Mouse (Mus musculus) c-Kit-positive CD71-positive TER-119-positive erythroid progenitor cells, embryonic 14.5 days (primary cell): Measurements from ENCODE around the gene Pecam1.
"Not testable (repeated sequence)": the region's sequence is repeated elsewhere in the genome, so short reads cannot be mapped to it uniquely, and the experiment has no call there.

Source experiments
- DNase-seq: peaks from one replicate; pipeline ENCODE4 v3.0.0-alpha.2; 2013; ENCODE audit warnings: low spot score

Gene Pecam1

GRCm38 (mm10) chr11:106627692-106628091, 122.7 kb downstream of the Pecam1 start:
- peak; percentile 52 for DNase-seq

DNA sequence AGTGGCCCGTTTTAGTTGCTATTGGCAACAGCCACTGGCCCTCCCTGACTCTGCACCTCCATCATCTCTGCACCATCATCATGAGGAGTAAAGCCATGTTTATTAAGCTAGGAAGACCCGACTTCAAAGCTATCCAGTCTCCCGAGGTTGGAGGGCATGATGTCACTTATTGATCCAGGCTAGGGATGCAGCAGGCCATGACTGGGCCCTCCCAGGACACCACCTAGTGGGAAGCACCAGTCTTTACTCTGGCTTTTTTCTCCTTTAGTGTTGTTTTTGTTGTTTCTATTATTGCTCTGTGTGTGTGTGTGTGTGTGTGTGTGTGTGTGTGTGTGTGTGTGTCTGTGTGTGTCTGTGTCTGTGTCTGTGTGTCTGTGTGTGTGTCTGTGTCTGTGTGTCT, 124.9 kb downstream of the Pecam1 start:
- DNase-seq = no peak

DNA sequence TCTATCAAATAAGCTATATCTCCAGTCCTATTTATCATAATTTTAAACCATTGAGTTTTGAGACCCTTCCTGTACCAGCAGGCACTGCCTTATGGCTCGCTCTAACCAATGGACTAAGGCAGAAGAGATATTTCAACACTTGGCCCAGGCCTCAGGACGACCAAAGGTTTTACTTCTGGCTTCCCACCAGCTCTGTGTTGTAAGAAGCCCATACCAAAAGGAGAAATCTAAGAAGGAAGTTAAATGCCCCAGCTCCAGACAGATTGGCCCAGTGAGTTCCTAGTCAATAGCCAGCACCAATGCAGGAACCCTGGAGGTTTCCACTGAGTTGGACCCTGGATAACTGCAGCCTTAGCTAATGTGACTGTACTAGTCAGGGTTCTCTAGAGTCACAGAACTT, 126.8 kb downstream of the Pecam1 start:
- DNase-seq = no peak

GRCm38 (mm10) chr11:106622056-106622455, 128.4 kb downstream of the Pecam1 start:
- DNase-seq = no peak

GRCm38 (mm10) chr11:106618768-106619167, 131.7 kb downstream of the Pecam1 start:
- DNase-seq = not testable (repeated sequence)

DNA sequence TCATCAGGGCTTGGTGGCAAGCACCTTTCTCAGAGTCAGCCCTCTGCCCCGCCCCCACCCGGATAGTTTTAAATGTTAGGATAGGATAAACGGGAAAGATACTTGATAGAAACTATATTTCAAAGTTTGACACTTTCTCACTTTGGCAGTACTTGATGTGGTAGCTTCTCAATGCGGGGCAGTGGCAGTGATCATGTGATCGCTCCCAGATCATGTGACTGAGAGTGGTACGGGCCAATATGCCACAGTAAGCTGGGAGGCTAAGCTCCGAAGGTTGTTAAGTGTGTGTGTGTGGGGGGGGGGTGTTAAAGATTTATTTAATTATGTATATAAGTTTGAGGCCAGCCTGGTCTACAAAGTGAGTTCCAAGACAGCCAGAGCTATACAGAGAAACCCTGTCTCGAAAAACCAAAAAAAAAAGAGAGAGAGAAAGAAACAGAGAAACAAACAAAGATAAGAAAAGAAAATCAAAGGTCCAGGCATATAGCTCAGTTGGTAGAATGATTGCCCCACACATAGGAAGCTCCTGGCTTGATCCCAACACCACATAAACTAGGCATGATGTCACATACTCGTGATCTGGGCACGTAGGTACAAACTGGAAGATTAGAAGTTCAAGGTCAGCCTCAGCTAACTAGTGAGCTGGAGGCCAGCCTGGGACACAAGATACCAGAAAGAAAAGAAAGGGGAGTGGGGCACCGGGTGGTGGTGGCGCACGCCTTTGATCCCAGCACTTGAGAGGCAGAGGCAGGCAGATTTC, 132.4 kb downstream of the Pecam1 start:
- no peak for DNase-seq

DNA sequence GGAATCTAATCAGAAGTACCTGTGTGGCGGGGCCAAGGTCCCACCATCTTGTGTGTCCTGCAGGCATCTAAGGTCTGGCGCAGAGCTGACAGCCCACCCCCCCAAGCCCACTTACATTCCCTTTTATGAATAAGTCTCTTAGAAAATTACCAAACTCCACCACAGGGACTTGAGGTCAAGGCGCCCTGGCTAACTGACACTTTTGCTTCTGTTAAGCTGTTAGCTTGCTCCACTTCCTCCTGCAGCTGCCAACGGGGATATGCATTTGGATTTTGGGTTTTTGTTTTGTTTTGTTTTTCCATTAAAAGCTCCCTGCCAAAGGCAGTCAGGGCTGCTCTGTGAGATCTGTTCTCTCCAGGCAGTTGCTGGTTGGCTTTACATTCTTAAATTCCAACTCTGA, 134.9 kb downstream of the Pecam1 start:
- DNase-seq = no peak

GRCm38 (mm10) chr11:106614339-106614645, 136.1 kb downstream of the Pecam1 start:
- no peak for DNase-seq

GRCm38 (mm10) chr11:106613638-106614338, 136.6 kb downstream of the Pecam1 start:
- DNase-seq = peak; percentile 42

- DNase-seq = peak; percentile 91
These were observed 137.3 kb downstream of the Pecam1 start, which contains the start of gene Tex2 for GRCm38 (mm10) chr11:106612961-106613637. Tex2 (minus strand) TSS chr11:106613423.

DNA sequence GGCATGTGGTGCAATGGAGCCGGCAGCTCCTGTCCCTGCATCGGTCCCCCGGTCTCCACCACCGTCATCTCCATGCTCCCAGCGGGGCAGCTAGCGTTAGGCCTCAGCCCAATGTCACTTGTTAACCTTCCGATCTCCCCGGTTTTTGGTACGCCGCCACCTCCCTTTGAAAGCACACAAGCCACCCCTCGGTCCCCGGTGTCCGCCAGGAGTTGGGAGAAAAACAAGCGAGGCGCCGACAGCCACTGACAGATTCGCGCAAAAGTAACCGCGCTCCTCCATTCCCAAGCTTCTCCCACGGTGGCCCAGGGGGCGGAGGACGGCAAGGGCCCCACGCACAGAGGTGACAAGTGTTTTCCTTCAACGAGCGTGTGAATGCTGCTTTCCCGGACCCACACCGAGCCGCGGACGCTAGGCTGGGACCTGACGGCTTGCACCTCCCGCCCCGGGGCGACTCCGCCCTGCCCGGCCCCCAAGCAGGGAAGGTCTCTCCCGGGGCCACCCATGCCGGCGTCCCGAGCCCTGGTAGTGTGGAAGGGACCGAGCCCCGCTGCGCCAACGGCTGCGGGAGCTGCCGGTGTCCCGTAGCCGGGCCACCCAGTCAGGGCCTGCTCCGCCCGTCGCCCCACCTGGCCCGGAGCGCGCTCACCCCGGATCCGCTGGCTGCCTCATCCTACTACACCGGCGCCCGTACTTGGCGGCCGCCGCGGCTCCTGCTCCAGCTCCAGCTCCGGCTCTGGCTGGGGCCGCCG, 138.0 kb downstream of the Pecam1 start:
- DNase-seq = peak; percentile 63

DNA sequence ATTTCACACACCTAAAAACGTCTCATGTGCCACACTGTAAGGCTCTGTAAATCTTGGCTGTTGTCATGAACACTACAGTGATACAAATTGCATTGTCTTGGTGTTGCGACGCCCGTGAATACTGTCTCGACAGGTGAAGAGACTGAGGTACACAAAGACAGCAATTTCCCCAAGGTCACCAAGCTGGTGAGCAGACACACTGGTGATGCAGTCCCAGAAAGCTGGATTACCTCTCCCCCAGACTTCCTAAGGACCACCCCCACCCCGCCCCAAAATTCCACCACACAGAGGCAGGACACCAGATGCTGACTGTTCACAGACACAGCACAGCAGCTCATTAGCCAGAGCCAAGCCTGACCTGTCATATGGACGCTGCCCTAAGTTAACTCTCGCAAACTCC, 140.7 kb downstream of the Pecam1 start:
- no peak for DNase-seq

- no peak for DNase-seq
These were observed 143.1 kb downstream of the Pecam1 start for GRCm38 (mm10) chr11:106607316-106607715.

DNA sequence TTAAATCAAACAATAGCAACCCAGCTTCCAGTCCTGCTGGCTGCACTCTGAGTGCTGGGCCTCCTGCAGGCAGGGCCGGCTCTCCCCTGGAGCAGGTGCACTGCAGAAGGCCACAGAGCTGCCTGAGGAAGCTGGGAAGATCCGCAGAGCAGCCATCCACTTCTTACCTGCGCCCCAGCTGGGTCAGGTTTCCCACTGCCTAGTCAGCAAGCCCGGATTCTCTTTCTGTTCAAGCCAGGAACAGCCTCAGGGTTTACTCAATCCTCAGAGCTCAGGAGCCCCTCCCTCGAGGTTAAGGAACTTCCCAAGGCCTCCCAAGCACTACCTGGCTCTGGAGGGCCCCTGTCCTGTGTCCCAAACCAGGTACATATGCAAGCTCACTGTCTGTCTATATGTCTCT, 144.4 kb downstream of the Pecam1 start:
- no peak for DNase-seq
